Mouse (Mus musculus) neutrophil, adult 59 days (primary cell): ENCODE data around the gene Aadacl2. TPM values are rescaled to one million over a fixed set of nuclear protein-coding genes. Genes with fewer than 3 reads are reported as not detected.

Experiments used
- total RNA-seq, 2 experiments: library from RNA; stranded (reverse); gene quantifications; 1 replicate in 1 of 2; 2 replicates in 1 of 2; pipeline ENCODE4 v1.2.4; 2023

The Aadacl2 gene
- total RNA-seq = not detected

DNA sequence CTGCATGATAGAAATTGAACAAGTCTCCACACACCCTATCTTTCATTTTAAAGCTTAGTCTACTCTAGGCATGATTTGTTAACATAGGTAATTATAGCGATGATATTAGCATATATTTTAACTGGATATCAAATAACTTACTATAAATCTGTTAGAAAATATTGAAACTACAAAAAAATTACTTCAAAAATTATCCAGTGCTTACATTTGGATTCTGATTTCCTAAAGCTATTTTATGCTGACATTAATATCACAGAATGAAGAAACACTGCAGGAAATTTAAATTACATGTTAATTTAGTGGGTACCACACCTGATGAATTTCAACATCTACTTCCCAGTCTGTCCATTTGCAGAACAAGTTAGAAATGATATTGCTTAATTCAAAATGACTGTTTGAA lies at the start of gene Aadacl2:
Aadacl2 (plus strand) TSS at position 301 of the 400 bp plus-strand sequence.

DNA sequence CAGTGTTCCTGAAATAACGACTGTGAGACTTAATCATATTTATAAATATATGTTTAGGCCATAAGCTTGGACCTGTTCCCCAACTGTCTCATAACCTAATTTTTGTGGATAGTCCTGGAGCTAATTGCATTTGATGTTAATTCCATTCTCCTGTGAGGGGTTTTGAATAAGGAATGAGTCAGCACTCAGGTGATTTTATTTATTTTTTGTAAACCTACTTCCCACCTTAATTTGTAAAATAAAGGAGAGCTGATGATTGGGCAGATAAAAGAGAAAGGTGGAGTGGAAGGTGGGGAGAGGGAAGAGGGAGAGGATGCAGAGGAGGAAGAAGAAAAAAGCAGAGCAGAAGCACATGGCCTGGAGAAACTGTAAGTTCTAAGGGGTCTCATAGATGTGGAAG lies 18.9 kb downstream of the Aadacl2 start, which contains the start of gene Aadac:
Aadac (plus strand) TSS at position 301 of the 400 bp plus-strand sequence.

Other genes with a start within 250 kb of the Aadacl2 start
- gene Gm8298, start 145.7 kb upstream of the Aadacl2 start, total RNA-seq = not detected
- gene C130079G13Rik, start 81.5 kb upstream of the Aadacl2 start, total RNA-seq = not detected
- gene Aadac, start 19.0 kb downstream of the Aadacl2 start, total RNA-seq = not detected
- gene Sucnr1, start 75.1 kb downstream of the Aadacl2 start, total RNA-seq = not detected